Mouse (Mus musculus): ENCODE measurements around the gene Gal3st3. TPM values are rescaled to one million over a fixed set of nuclear protein-coding genes. Genes with fewer than 3 reads are reported as not detected.

Gene Gal3st3
- total RNA-seq (2021), result 100 to 1,000 TPM; 114 to 129 TPM

DNA sequence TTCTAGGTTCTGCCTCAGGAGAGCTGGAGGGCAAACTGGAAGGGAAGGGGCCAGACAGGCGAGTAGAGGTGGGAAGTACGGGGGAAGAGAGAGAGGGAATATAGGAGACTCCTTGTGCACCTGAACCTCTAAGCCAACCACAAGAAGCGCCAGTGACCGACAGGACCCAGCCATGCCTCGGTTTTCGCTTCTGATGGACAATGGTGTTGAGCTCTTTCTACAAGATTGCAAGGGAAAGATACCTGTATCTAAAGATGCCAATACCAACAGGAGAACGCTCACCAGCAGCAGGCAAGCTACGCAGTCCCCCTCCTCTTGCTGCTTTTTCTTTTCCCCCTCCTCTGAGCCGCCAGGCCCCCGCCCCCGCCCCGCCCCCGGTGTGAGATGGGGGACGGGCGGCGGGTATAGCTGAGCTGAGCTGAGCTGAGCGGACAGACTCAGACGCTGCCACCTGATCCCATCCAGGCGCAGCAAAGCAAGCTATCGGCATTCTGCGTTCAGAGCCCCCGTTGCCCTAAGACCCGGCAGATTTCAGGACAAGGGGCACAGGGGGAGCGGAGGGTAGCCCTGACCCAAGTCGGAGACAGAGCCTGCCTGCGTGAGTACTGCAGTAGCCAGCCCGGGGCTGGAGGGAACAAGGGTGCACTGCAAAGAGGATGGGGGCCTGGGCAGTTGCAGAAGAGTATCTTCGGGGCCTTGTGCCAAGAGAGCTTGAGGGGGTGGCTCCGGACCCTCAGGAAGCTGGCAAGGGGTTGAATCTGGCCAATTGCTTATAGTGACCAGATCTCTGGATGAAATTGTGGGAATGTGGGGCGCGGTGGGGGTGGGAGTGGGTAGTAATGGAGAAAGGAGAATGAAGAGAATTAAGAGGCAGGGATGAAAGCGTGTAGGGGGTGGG is at the start of gene Gal3st3:
Gene Gal3st3, plus strand, starts transcription at position 429 of the 898 bp plus-strand sequence.
- DNase-seq (ENCODE audit: extremely low spot score in 1 of 2, low spot score in 1 of 2), result peak; percentile 42 to 55

DNA sequence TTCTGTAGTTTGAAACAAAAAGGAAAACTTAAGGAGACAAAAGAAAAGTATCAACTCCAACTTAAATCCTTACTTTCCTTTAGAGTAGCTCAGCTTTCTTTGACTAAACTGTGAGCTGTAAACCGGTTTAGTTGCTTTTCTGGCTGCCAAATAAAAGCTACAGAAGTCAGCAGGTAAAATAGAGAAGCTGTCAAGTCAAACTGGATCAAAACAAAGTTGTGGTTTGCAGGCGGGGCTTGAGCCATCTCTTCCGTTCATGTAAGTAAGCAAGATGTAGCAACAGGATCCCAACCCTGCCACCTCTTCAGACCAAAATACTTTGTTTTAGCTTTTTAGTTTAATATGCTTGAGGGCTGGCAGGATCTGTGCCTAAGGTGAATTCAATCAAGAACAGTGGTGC is 41.0 kb upstream of the Gal3st3 start:
- DNase-seq (ENCODE audit: extremely low spot score in 1 of 2, low spot score in 1 of 2), result no peak

GRCm38 (mm10) chr19:5267015-5267414 is 31.1 kb upstream of the Gal3st3 start:
- no peak for DNase-seq (ENCODE audit: extremely low spot score in 1 of 2, low spot score in 1 of 2)

- no peak for DNase-seq (ENCODE audit: extremely low spot score in 1 of 2, low spot score in 1 of 2)
Observed at GRCm38 (mm10) chr19:5268017-5268416, 30.1 kb upstream of the Gal3st3 start.

GRCm38 (mm10) chr19:5268875-5269274 is 29.3 kb upstream of the Gal3st3 start:
- DNase-seq (ENCODE audit: extremely low spot score in 1 of 2, low spot score in 1 of 2), result no peak

GRCm38 (mm10) chr19:5269392-5269791 is 28.7 kb upstream of the Gal3st3 start:
- no peak for DNase-seq (ENCODE audit: extremely low spot score in 1 of 2, low spot score in 1 of 2)

- DNase-seq (ENCODE audit: extremely low spot score in 1 of 2, low spot score in 1 of 2), result no peak
Observed at GRCm38 (mm10) chr19:5271430-5271829, 26.7 kb upstream of the Gal3st3 start.

GRCm38 (mm10) chr19:5272326-5272795 is 25.8 kb upstream of the Gal3st3 start:
- peak in 1 of 2 experiments; percentile 18 for DNase-seq (ENCODE audit: extremely low spot score in 1 of 2, low spot score in 1 of 2)

DNA sequence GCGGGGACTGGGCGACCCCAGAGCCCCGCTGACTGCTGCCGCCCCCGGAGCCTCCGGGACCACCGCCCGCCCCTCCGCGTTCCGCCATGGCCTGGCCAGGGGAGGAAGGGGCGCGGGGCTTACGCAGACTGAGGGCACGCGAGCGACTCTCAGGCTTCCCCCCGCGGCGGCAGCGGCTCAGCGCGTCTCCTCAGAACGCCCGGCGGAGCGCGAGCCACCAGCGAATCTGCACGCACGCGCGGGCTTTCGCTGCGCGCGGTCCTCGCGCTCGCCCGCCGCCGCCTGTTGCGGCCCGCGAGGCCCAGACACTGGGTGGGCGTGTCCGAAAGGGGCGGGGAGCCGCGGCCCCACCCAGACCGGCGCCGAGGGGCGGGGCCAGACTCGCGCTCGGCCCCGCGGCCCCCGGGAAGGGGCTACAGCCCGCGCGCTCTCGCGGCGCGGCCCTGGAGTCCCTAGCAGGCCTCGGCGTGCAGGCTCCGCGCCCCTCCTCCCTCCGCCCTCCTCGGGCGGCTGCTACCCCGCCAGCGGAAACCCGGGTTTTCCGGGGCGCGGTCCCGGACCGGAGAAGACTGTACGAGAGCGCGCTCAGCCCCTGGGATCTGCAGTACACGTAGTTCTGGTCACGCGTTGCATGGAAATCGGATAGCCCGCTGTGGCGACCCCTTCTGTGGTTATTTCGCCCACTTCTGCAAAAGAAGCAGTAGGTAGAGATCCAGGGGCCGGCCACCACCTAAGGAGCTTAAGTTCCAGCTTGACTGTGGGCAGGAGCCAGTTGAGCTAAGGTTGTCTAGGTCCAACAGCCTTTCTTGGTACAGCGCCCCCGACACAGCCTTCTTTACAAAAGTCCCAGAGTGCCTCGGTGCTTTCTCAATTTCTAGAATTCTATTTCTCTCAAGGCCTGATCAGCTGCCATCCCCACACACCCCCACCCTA is 25.1 kb upstream of the Gal3st3 start, which contains the start of gene Pacs1:
Gene Pacs1, minus strand, starts transcription at position 319 of the 933 bp plus-strand sequence.
- DNase-seq (ENCODE audit: extremely low spot score in 1 of 2, low spot score in 1 of 2), result peak; percentile 70 to 83

GRCm38 (mm10) chr19:5273916-5274315 is 24.2 kb upstream of the Gal3st3 start:
- no peak for DNase-seq (ENCODE audit: extremely low spot score in 1 of 2, low spot score in 1 of 2)

DNA sequence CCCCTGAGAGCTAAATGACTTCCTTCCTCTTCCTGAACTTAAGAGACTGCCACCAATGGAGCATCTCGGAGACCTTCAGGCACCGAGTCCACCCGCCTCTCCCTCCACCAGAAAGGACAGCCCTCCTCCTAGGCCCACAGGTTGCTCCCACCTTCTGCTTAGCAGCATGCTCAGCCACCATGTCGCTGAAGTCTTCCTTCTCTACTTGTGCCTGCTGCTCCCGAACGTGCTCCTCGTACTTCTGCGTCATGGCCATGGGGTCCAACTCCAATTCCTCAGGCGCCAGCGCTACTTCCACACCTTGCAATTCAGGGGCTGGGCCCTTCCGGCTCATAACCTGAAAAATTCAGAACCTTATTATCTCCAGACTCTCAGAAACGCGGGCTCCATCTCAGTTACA is 23.5 kb upstream of the Gal3st3 start:
- no peak for DNase-seq (ENCODE audit: extremely low spot score in 1 of 2, low spot score in 1 of 2)

- no peak for DNase-seq (ENCODE audit: extremely low spot score in 1 of 2, low spot score in 1 of 2)
Observed at GRCm38 (mm10) chr19:5275736-5276135, 22.4 kb upstream of the Gal3st3 start.

GRCm38 (mm10) chr19:5276531-5276930 is 21.6 kb upstream of the Gal3st3 start:
- no peak for DNase-seq (ENCODE audit: extremely low spot score in 1 of 2, low spot score in 1 of 2)

DNA sequence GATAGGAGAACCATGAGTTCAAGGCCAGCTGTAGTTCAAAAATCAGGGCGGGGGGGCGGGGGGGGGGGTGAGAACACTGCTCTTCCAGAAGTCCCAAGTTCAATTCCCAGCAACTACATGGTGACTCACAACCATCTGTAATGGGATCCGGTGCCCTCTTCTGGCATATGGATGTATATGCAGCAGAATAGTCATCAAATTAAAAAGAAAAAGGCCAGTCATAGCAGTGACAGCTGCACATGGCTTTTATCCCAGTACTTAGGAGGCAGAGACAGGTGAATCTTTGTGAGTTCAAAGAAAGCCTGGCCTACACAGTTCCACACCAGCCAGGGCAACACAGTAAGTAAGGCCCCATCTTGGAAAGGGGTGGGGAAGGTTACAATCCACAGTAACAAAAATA is 21.0 kb upstream of the Gal3st3 start:
- DNase-seq (ENCODE audit: extremely low spot score in 1 of 2, low spot score in 1 of 2), result no peak

DNA sequence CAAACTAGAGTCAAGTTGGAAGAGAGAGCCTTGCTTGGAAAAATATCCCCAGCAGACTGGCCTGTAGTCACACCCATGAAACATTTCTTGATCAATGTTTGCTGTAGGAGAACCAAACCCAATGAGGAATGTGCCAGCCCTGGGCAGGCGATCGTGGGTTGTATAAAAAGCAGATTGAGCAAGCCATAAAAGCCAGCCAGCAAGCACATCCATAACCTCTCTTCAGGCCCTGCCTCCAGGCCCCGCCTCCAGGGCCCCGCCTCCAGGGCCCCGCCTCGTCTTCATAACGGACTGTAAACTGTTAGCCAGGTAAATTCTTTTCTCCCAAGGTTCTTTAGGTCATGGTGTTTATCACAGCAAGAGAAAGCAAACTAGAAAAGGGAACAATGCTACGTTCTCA is 19.8 kb upstream of the Gal3st3 start:
- no peak for DNase-seq (ENCODE audit: extremely low spot score in 1 of 2, low spot score in 1 of 2)

DNA sequence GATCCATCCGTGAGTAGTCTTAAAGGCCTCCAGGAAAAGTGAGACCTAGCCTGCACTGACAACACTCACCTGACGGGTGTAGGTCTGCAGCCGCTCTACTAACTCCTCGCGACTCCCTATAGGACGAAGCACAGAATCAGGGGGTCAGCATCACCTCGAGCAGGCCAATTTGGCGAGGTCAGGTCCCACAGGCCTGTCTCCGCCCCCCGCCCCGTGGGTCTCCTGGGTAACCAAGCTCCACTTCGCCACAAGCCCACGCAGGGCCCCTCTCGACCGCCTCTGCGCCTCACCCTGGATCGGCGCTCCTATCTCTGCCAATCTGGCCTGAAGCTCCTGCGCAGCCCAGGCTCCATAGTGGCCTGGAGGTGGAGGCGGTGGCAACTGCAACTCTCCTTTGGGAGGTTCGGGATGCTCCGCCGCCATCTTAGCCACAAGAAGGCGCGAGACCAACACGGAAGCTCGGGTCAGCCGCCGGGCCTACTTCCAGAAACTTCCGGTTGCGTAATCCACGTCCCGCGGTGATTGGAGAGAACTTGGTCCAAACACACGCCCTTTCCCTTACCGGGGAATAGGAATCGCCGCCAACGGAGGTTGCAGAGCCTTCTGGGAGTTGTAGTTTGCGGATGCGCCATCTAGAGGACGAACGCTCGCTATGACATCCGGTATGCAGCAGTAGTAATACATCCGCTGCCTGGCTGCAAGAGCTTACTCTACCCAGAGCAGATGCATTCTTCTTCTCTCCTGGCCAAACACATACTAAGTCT is 3.0 kb upstream of the Gal3st3 start, which contains the start of gene Sf3b2:
Gene Sf3b2, minus strand, starts transcription at position 484 of the 764 bp plus-strand sequence.
- DNase-seq (ENCODE audit: extremely low spot score in 1 of 2, low spot score in 1 of 2), result peak; percentile 90 to 93

- DNase-seq (ENCODE audit: extremely low spot score in 1 of 2, low spot score in 1 of 2), result no peak
Observed at GRCm38 (mm10) chr19:5295736-5296075, 2.4 kb upstream of the Gal3st3 start.

DNA sequence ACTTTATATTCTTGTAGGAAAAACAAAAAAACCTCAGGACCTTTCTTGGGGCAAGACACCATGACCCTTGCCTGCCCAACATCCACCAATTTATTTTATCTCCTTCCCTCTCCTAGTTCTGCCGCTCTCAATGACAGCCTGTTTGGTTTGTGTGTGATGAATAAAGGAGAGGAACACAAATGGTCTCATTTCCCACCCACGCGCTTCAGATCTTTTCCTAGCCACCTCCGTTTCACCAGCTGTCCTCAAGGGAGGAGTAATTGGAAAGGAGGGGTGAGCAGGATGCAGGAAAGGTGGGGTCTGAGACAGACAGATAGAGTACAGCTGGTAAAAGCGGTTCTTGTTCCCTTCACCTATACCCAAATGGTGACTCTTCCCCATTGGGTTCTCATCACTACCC is 1.5 kb upstream of the Gal3st3 start:
- DNase-seq (ENCODE audit: extremely low spot score in 1 of 2, low spot score in 1 of 2), result peak in 1 of 2 experiments; percentile 26

GRCm38 (mm10) chr19:5300588-5300987 is 2.5 kb downstream of the Gal3st3 start:
- no peak for DNase-seq (ENCODE audit: extremely low spot score in 1 of 2, low spot score in 1 of 2)

- peak in 1 of 2 experiments; percentile 56 for DNase-seq (ENCODE audit: extremely low spot score in 1 of 2, low spot score in 1 of 2)
Observed at GRCm38 (mm10) chr19:5302455-5302854, 4.3 kb downstream of the Gal3st3 start.
